Mouse (Mus musculus) thymus, postnatal 4 days (tissue): ENCODE measurements around the gene 1810062G17Rik.

Experiments used
- DNase-seq: peaks from one replicate; pipeline ENCODE4 v3.0.0; 2021

1810062G17Rik gene

DNA sequence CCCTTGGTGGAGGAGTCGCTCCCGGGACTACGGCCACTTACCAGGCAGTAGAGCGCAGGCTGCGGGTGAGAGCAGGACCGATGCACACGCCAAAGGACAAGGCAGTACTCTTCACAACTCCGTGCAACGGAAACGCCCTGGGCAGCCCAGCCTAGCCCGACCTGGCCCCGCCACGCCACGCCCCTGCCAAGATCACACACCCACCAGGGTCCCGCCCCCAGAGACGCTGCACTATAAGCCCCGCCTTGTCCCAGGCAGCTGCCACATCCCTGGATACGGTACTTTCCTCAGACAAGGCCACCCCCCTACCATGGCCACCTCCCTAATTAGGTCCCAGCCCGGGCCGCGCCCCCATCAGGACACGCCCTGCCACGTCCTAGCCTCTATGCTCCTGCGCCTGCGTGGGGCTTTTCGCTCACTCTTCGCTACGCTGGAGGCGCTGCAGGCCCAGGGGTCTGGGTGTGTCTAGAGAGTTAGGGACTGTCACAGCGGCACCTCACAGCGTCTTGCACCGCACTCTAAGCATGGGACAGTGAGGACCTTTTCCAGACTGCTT lies at the start of gene 1810062G17Rik, which contains the start of gene Anxa5:
Gene 1810062G17Rik, plus strand, starts transcription at position 406 of the 556 bp plus-strand sequence.
Gene Anxa5, minus strand, starts transcription at position 363 of the 556 bp plus-strand sequence.
- peak; percentile 93 for DNase-seq

DNA sequence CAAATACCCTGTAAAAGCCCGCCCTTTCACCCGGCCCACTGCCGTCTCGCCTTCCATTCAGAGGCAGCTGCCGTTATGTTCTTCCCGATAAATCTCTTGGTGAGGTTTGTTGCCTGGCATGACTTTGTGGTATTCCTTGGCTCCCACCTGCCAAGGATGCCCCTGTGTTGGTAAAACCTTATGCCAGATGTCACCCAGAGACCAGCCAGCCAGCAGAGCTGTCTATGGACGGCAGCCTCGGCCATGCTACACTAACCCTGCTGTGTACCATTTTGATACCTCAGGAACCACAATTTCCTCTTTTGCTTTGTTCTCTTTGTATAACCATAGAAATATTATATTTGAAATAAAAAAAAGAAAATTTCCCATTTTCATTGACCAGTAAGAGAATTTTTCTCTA lies 48.4 kb upstream of the 1810062G17Rik start:
- no peak for DNase-seq

DNA sequence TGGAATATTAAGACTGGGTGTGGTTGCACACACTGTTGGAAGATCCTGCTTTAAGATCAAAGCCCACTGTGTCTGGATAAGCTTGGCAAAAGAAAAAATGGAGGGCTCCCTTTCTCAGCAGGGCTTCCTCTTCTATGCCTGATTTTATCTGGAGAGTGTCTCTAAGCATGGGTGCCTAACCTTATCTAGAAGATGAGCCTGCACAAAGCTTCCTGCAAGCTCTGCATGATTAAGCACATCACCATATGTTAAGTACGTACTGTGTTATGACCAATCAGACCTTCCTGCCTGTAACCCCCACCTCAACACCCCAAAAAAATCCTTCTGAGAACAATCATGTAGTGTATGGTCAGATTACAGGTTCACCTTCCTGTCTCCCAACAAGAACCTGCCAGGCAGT lies 45.4 kb upstream of the 1810062G17Rik start:
- no peak for DNase-seq

DNA sequence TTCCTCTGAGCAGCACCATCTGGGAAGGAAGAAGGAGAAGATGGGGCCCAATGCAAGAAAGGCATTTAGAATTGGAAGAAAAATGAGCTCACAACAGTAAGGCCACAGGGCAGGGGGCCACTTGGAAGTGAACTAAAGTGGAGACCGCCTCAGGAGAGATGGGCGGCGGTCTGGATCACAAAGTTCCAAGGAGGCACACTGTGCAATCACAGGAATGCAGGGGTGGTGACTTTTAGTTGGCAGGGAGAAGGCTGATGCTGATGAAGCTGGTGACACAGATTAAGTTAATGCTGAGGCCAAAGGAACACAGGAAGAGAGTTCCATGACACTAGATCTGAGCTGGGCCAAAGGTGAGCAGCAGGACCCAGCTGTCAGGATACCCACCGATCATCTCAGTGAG lies 35.5 kb upstream of the 1810062G17Rik start:
- DNase-seq: no peak

DNA sequence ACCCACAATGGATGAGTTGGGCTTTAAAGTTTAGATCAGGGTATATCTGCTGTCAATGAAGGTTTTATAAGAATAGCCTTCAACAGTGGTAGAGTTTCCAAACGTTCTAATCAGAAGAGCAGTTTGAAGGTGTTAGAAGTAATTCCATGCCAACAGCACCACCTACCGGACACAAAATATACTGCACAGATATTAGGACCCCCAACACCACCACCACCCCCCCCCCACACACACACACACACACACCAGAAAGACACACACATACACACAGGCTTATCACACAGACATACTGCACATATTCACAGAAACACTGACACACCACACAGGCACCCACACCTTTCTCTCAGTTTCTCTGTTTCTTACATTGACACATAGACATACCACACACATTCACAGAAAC lies 33.3 kb upstream of the 1810062G17Rik start:
- peak; percentile 46 for DNase-seq

DNA sequence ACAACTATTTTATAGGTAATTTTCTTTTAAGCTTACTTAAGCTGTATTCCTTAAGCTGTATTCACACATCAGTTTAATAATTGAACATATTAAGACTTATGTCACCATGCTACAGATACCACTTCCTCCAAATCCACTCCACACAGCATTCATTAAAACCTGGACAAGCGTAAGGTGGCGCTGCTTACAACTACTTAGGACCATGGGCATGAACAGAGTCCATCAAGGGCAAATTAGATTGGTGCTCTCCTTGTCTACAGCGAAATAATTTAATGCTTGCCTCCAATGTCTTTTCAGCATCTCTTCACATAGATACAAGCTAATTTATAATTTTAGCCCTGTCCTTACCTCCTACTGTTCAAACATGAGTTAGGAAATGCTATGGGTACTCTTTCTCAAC lies 29.7 kb upstream of the 1810062G17Rik start:
- no peak for DNase-seq

DNA sequence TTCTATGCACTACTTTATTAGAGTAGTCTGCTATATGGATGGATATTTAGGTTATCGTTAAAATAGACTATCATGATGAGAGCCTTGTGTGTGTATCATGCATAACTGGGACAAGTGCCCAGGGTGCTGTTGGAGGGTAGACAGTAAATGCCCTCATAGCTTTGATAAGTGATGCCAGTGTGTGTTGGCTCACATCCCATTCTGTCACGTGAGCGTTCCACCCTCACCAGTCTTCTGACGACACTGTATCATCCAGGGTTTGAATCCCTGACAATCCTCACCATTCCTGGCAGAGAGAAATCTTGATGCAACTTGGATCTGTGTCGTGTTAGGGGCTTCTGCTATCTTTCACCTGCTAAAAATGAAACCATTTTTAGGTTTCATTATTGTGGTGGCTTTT lies 29.2 kb upstream of the 1810062G17Rik start:
- no peak for DNase-seq

DNA sequence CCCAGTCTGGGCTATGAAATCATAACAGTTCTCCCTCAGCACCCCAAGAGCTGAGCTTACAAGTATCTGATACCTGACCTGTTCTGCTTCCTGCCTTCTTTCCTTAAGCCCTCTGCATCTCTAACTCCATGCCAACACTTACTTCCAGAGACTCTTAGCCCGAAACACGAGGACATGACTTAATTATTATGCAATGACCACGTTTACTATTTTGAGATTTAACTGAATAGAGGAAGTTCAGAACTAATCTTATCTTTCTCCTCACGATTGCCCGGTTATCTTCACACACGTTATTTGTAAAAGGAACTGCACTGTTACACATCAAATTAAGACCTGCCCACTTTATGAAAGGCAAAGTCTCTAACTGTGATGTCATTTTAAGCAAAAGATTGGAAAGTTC lies 28.8 kb upstream of the 1810062G17Rik start:
- no peak for DNase-seq

DNA sequence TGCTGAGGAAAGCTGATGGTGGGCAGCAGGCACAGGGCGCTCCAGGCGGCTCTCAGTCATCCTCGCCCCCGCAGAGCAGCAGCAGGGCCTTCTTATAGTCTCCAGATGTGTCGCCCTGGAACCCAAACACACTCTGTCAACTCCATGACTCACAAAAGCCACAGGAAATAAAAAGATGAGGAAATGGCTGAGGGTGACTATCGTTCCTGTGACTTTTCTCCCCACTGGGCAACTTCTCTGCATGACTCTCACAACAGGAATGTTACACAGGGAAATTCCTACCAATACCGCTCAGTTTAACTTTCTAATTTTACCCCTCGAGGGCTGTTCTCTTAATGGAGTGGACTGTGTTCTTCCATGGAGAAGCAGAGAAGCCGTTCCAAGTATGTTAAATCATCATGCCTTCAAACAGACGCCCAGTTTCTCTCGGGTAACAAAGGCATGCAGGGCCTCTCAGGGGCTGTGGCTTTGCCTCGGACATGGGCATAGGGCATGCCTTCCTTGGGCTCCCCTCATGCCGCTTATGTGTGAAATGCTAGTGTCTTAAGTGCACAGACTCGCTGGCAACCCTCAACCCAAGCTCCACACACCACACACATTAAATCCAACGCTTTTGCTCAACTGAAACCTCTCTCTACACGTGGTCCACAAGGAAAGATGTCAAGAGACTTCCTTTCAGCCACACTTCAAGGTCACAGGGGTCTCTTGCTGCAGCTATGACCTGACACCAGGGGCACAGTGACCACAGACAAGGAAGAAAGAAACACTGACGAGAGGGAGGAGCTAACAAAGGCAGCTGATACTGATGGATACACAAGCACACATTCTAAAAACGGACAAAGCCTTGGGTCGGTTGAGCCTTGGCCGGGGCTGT lies 26.2 kb upstream of the 1810062G17Rik start:
- no peak for DNase-seq

DNA sequence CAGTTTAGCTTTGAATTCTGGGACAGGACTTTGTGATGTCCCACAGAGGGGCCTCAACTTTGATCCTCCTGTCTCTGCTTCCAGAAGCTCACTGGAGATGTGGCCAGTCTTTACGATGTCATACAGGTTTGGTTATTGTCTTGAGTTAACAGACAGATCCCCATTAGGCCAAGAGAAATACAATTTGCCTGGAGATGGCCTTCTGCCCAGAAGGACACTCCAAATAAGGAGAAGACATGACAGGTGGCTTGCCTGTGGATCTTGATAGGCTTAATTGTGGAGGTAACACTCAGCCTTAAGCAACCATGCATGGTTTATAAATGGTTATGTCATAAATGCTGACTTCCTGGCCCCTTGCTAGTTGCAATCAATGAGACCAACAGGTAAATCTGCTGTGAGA lies 23.2 kb upstream of the 1810062G17Rik start:
- DNase-seq: no peak

DNA sequence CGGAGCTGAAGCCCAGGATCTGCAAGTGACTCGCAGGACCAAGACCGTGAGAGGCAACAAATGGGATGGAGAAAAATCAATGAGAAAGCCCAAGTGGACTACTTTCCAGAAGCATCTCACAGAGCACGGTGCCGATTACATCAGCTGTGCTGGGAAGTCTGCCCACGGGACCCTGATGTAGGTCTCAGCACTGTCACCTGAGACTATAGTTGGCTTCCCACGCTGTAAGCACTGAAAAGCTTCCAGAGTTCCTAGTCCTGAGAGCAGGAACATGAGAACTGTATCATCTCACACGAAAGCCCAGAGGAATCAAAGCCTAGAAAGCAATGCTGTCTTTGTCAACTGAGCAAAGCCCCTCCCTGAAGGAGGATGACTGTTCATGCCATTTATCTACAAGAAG lies 20.6 kb upstream of the 1810062G17Rik start:
- no peak for DNase-seq

DNA sequence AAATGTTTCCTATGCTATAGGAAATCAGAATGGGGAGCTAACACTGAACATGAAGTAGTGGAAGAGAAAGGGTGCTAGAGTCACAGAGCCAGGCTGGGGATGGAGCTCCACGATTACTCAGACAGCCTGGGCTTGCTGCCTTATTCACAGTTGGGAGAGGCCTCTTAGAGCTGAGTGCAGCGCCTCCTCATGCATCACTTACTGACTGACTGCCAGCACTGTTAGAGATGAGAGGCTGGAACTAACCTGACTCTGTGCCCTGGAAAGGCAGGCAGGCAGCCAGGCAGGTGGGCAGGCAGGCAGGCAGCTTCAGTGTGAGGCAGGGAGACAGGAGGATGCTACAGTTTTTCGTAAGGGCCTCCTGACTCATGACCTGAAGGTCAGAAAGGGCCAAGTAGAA lies 20.2 kb upstream of the 1810062G17Rik start:
- no peak for DNase-seq

DNA sequence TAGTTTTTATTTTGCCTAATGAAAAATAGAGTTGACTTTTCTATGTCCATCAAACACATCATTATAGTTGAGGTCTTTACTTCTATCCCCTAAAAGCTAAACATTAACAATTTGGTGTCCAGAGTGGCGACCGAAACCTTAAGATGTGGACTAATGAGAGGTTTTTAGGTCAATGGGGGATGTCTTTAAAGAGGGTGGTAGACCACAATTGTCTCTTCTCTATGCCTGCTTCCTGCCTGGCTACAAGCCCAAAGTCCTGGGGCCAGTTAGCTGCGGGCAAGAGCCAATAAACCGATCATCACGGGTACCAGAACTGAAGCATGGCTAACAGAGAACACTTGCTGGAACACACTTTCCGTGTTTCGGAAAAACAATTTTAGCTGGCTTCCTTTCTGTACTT lies 15.0 kb upstream of the 1810062G17Rik start:
- no peak for DNase-seq

DNA sequence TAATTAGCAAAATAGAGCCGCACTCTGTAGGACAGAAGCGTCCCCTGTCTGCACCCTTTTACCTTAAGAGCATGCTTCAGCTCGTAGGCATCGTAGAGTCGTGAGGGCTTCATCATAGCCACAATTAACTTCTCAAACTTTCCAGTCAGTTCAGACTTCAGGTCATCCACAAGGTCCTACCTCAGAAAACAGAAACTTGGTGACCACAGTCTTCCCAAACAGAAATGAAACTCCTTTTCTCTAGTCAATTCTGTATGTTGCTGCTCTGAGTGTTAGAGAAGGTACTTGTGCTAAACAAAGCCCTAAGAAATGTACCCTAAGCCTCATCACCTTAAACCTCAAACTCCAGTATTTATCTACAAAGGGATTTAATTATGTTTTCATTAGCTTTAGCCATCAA lies 13.9 kb upstream of the 1810062G17Rik start:
- no peak for DNase-seq

DNA sequence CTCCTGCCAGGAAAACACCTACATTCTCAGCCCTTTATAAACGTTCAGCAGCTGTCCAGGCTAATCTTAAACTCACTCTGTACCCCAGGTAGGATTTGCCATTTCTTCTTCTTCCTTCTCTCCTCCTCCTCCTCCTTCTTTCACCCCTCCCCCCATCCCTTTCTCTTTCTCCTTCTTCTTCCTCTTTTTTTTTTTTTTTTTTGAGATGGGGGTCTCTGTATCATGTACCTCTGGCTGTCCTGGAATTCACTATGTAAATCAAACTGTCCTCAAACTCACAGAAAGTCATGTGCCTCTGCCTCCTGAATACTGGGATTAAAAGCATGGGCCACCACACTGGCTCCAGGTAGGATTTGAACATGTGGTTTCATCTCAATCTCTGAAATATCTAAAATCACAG lies 13.4 kb upstream of the 1810062G17Rik start:
- no peak for DNase-seq

DNA sequence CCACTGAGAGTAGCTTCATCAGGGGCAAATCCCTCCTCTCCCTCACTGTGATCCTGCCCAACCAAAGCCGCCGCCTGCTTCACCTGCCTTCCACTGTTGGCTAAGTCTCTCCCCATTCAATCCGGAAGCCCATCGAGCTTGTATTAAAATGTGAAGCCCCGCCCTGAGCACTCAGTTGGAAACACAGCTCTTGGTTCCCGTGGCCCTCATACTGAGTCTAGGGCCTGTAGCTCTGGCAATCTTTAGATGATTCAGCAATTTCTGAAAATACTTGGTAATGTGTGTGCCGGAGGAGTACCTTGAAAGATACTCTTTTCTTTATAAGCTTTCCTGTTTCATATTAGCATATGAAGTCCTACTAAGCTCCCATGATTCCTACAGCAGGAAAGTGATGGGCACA lies 10.2 kb upstream of the 1810062G17Rik start:
- DNase-seq: no peak

DNA sequence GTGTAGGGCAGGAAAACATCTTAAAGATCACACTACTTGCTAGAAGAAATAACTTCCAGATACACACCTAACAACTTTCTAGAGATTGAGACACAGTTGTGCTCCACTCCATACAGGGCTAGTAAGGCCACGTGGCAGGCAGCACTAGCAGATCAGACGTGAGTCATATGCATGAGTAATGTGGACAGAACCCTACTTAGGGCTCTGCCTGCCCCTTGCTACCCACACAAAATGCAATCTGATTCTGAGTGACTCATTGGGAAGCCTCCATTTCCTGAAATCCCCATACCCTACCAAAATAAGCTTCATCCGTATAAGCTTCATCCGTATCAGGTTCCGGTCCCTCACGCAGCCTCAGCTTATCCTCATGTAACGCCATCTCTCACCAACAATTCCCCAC lies 8.1 kb upstream of the 1810062G17Rik start:
- no peak for DNase-seq

DNA sequence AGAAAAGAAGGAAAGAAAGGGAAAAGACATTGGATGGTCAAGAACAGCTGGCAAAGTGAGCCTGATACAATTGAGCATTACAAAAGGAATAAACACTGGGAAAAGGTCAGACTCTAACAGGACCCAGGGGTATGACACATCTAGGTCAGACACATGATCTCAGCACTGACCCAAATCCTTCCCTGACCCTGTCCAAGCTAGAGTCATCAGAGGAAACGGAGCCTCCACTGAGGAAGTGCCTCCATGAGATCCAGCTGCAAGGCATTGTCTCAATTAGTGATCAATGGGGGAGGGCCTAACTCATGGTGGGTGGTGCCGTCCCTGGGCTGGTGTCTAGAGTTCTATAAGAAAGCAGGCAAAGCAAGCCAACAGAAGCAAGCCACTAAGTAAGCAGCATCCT lies 6.9 kb upstream of the 1810062G17Rik start:
- no peak for DNase-seq

DNA sequence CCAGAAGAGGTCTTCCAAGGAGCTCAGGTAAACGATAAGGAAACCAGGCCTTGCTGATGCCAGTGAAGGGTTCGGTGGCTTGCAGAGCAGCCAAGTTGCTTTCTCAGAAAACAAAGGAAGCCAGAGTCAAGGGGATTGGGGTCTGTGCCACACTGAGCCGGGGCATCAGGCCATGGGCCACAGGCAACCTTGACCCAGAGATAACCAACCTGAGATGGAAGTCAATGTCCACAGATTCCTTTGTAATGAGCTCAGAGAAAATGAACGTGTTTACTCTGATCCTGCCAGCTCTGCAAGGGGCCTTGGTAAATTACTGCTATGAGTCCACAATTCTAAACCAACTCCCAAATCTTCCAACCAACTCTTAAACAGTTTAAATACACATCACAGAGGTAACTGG lies 3.9 kb upstream of the 1810062G17Rik start:
- no peak for DNase-seq

DNA sequence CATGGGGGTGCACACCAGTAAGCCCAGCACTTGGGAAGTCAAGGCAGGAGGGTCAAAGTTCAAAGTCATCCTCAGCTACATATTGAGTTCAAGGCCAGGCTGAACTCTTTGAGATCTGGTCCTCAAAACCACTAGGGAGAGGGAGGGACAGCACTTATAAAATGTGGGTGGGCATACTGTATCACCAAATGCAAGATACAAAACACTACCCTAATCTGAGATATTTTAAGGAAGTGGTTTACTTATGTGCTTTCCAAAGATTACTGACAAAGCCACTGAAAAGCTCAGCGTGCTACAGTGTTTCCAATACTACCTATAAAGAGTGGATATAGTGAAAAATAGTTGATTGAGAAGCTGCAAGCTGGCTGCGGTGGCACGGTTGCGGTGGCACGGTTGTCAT lies 2.5 kb upstream of the 1810062G17Rik start:
- DNase-seq: no peak

DNA sequence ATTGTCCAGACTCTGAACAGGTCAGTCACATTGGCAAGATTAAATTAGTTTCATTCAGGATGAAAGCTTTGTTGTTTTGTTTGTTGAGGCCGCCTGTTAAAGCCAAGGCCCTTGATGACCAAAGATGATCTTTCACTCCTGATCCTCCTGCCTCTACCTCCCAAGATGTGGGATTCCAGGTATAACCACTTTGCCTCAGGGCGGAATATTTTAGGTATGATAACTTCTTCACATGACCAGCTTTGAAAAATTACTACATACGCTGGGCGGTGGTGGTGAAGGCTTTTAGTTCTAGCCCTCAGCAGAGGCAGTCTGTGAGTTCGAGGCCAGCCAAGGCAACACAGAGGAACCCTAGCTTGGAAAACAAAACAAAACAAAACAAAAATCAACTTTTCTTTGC lies 1.3 kb upstream of the 1810062G17Rik start:
- DNase-seq: no peak

DNA sequence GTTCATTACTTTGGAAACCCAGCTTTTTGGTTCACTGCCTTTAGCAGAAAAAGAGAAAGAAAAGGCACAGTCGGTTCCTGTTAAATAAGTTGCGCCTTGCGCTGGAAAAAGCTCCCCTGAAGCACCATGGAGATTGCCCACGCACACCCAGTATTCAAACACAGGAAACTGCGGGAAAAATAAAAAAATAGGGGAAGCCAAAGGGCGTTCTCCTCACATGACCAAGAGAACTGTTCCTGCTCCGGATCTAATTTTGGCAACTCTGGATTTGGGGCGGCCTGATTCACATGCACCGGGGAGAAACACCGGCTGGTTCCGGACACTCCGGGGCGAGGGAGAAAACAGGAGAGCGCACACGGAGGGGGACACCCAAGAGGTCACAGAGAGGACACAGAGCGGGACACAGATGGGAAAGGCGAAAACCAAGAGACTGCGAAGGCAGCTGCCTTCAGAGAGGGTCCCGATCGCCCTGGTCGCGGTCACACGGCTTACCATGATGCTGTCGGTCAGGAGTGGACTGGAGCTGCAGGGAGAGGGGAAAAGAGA lies 726 bp upstream of the 1810062G17Rik start:
- DNase-seq: no peak

DNA sequence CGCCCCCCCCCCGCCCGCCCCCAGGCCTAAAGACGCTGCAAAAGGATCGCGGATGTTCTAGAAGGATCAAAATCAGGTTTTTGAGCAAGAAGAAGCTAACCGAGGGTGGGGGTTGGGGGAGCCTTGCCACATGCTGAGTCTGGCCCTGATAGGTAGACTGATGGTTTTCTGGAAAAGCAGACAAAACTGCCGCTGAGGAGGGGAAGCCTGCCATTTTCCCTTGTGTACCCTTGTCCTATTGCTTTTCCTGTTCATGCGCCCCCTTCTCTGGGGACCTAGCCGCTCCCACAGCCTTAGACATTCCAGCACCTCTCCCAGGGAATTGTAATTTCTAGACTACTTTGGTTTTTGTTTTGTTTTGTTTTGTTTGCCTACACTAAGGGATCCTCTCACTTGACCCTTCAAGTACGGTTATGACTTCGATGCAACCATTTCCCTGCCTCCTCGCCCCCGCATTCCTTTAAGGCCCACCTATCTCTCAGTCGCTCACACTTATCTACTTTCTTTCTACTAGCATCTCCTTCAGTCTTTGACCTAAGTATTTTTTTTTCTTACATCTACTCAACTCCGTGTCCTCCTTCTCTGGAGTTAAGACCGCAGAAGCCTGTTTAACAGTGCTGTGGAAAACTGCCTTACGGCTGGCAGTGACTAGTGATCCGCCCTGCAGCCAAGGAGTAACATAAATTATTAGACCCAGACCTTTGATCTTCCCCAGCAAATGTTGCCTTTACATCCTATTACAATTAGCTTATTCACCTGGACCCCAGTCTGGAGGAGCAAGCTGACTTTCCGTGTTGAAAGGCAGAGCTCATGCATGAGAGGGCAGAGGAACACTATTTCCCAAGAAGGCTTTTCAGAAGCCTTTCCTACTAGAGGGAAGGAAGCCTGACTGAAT lies 771 bp downstream of the 1810062G17Rik start:
- DNase-seq: peak; percentile 74
